Mouse (Mus musculus) cerebellum, postnatal 25 days (tissue): ENCODE measurements at regions not wholly inside any gene's neighbourhood (a gene's known extent, or its start where the extent isn't known, plus 50 kb on each side); places are given as distances from the start of the nearest gene placed in this dataset.

ENCODE experiments used
- DNase-seq, 2 experiments: peaks; one replicate each; pipeline ENCODE4 v3.0.0; 2021; ENCODE audit warnings: mixed read lengths in 2 of 2

DNA sequence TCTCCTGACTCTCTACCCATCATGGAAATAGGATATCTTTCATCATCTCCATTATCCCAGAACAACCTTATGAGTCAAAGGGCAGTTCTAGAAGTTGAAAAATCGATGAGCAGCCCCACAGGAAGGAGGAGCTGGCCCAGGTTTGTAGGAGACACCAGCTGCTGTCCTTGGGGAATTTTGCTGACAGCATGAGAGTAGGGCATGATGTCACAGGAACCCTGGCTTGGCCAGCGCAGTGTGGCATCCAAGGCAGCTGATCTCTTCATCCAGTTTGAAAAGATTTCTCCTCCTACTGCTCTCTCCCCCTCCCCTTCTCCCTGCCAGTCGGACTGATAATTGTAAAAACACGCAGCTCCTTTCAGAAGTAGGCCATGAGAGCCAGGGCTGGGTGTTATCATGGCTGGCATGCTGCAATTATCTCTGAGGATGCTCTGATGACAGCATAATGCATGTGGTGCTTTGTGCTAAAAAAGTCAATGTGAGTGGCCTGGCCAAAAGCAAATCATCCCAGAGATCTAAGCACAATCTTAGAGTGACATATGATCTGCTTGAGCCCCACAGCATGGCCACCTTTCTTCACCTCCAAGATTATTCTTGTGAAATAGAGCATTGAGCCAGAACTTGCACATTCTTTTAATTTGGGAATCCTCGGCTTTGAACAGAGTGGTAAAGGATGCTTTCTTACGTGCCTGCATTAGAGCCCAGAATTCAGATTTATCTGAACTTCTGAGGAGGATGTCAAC, 54.2 kb downstream of the Gjd2 start:
- no peak for DNase-seq

DNA sequence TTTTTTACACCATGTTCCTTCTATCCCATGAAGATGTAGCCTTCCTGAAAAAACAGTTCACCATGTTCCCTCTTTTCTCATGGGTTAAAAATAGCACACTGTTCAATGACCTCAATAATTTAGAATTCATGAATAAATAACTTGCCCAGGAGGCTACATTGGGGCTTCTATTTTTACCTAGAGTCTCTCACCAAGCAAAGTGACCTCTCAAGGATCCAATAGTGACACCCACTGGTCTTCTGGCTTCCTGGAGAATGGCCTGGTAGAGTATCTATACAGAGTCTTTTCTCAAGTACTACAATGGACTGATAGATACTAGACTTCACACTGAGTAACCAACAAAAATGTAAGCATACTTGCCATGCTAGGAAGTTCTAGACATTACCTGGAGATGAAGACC, 60.9 kb downstream of the Gjd2 start:
- no peak for DNase-seq

DNA sequence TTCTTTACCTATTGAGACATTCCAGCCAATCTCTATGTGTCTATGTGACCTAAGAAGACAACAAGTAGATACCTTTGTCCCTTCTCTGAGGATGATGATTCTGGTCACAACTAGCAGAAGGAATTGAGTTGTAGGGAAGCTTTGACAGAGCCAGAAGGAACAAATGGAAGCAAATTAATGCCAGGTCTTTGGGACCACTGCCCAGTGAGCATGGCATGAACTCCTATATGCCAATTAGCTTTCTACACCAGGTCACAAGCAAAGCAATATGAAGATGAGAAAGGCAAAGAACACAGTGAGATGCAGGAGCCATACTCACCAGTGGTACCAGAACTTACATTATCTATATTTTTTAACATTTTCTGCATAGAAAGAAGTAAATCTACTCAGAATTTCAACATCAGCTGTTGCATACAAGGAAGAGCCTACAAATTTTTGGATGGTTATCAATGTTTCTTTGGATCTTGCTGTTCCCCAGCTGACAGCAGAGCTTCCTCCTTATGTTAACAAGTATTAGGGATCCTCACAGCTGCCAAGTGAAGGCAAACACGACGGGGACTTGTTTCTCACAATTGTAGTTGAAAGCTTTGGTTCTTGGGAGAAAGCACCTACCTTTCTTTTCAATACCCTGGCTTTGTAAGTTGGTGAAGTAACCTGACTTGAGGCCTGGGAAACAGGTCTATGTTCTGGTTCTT, 64.0 kb downstream of the Gjd2 start:
- peak; percentile 39 to 63 for DNase-seq

DNA sequence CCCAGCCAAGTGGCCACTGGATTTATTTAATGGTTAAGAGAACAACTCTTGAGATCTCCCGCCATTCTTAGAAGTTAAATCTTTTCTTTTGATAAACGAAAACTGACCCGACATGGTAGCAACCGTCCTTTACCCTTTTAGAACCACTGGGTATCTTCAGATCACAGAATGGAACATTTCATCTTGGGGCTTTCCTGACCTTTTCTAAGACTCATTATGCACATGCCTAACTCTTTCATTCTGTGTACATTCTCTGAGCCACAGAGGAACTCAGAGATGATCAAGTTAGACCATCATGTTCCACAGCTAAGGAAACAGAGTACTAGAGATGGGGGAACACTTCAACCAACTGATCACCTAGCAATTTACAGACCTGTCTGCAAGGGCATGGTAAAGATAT, 81.7 kb downstream of the Gjd2 start:
- DNase-seq, result no peak

DNA sequence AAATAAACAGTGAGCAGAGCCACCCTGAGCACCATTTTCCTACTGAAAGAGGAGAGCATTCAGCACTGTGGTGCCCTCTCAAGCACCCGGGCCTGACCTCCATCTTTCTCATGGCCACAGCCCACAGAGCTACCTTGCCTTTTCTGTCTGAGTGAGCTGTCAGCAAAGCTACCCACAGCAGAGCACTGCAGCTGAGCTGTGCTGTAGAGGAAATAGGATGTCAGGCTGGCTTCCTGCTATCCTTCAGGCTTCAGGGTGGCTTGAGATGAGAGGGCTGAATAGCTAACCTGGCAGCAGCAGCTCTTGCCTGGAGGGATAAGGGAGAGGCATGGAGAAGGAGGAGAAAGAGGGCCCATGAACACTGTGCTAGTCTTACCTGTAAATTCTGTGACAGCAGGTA, 82.5 kb downstream of the Gjd2 start:
- DNase-seq, result no peak

DNA sequence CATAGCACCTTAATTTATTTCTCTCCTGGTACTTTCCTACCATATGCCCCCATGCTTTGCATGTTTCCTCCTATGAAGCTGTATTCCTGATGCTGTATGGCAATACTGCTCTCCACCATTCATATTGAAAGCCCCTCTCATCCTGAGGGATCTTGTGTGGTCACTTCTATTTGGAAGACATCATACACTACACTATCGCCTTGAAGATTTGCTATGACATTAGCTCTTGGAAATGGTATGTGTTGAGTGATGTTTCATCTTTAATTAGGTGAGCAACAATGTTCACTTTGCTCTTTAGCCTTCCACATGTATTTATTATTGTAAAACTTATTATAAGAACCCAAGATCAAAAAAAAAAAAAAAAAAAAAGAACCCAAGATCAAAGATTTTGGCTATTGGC, 81.2 kb upstream of the Arhgap11a start:
- DNase-seq, result no peak

DNA sequence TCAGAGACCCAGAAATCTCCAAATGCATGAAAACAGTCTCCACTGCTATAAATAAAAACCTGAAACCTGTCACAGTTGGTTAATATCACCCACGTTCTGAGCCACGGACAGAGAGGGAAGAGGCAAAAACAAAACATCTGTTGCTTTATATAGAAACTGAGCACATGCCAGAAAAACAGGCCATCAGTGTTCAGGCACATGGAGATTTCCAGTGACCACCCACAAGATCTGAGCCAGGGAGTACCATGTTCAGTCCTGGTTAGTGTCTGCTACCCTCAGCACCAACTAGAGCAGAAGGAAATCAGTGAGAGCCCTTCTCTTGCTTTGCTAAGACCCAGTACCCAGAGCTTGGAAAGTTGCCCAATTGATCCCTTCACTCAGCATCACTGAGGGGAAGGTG, 75.7 kb upstream of the Arhgap11a start:
- no peak for DNase-seq

DNA sequence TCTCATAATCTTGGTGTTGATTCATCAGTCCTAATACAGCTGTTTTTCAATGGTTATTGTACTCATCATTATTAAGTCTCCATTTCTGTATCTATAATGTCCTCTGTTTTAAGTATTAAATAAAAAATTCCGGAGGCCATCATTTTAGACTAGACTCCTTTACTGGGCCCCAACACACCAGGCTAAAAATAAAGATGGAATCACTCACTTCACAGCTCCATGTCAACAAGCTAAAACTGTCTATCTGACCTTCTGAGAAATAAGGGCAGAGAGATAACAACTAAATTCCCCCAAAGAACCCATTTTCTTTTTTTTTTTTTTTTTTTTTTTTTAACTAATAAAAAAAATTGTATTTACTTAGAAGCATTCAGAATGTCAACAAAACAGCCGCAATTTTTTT, 70.5 kb upstream of the Arhgap11a start:
- DNase-seq, result no peak

DNA sequence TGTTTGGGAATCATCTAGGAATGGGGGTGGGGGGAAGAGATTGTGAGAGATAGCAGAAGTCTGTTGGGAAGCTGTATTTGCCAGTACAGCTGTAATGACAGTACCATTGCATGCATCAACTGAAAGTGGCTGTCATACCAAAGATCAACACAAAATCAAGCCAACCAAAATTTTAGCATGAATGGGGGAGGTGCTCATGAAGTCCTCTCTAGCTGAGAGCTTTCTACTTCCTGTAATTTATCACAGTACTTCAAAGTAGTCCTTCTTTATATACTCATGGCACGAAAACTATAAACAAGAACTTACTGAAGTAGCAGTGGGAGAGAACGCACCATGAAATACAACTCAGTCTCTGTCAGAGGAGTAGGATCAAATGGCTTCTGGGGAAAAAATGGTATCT, 65.8 kb upstream of the Arhgap11a start:
- DNase-seq, result no peak

DNA sequence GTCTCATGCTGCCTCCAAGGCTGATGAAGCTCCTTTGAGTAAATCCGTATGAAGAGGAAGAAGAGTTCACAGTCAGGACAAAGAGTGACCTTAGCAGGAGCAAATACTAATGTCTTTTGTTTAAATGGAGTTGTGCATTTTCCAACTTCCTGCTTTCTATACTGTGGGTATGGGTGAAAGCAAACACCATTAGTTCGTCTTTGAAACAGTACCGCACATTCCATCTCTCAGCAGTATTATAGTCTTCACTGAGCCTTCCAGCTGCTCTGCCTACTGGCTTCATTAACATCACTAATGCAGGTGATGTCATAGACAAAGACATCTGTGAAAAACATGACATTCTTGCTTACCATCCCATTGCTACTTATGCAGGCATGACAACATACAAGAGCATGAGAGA, 62.7 kb upstream of the Arhgap11a start:
- no peak for DNase-seq

DNA sequence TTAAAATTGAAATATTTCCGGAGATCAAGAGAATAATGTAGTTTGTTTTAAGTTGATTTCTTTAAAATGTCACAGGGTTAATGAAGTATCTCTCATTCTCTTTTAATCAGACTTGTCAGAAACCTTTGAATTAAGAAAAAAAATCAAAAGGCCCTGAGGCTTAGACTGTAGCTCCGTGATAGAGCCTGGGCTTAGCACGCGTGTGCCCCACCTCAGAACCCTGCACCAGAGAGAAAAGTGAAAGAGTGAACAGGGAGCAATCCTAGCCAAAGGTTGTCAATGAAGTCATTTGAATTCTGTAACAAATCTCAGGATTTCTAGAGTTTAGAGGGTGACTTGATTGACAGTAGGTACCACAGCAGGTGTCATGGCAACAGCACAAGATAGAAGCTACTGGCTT, 61.0 kb upstream of the Arhgap11a start:
- DNase-seq, result no peak

DNA sequence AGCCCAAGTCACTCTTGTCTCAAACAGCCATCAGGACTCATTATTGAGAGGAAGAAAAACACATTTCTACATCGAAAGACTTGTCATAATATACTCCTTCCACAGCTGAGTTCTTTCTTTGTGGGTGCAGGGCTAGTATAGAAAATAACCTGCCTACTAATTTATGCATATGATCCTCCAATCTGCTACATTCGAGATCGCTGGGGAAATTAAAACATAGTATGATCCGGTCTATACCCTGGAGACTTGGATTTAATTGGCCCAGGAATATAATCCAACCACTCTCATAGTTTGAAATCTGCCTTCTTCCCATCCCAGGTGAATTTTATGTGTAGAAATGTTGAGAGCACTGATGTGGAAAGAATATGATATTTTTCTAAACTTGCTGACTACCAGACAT, 60.2 kb upstream of the Arhgap11a start:
- no peak for DNase-seq

DNA sequence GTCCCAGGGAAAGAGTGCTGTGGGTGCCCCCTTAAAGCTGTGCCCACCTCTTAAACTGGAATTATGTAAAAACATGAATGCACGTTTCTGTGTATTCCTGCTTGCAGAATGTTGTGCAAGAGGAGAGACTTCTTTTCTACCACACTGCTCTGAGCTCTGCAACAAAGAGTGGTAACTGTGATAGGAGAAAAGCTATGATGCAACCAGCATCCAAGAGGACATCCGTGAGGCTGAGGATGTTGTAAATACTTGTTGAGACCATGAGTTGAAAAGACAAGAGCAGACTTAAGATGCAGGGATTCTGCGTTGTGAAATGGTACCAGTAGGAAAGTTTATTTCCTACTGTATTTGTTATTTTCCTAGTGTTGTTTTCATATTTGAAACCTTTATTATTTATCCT, 56.0 kb upstream of the Arhgap11a start:
- no peak for DNase-seq

DNA sequence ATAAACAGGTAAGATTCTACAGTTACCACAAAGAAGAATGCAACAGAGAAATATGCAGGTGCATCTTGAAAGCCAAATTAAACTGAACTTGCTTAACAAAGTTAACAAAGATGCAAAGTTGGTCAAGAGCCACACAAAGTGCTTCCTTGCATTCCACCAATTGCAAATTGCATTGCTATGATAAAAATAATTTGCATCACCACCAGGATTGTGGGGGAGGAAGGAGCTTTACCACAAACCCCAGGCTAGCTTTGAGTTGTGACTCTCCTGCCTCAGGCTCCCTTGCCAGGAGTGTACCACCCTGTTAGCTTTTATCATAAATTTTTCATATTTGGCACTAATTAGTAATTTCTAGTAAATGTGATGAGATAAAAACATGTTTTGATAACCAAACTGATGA, 55.4 kb upstream of the Arhgap11a start:
- DNase-seq, result no peak

DNA sequence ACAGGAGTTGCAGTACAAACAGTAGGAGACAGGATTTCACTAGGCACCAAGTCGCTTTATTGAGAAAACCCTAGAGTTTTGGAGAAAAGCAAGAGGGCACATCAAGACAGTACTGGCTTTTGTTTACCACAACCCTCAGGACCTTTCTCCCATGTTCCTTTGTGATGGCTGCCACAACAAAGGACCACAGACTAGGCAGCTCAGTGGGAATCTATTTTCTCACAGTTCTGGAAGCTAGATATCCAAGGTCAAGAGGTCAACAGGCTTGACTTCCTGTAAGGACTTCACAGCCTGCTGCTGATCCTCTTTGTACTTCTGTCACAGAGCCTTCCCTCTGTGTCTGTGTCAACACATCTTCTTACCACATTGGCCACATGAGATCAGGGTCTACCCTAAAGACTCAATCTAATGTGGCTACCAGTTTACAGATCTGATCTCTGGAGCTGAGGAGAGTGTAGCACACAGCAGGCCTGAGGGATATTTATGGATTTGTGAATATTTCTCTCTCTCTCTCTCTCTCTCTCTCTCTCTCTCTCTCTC, 54.6 kb upstream of the Arhgap11a start:
- DNase-seq, result no peak

DNA sequence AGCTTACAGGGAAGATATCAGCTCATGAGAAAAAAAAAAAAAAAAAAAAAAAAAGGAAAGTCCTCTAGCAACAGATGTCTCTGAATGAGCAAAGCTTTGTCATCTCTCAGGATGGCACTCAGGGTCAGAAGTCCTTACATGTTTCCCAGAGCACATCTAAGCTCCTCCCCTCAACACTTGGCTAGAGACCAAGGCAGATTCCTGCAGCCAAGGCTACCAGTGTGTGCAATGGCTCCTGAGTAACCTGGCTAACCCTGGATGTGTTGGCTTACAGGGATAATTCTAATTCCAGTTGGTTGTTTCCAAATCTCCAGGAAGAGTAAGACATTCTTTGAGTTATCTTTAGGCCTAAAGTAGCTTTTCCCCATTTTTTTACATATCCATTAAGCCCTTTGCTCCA, 53.9 kb upstream of the Arhgap11a start:
- DNase-seq, result no peak

DNA sequence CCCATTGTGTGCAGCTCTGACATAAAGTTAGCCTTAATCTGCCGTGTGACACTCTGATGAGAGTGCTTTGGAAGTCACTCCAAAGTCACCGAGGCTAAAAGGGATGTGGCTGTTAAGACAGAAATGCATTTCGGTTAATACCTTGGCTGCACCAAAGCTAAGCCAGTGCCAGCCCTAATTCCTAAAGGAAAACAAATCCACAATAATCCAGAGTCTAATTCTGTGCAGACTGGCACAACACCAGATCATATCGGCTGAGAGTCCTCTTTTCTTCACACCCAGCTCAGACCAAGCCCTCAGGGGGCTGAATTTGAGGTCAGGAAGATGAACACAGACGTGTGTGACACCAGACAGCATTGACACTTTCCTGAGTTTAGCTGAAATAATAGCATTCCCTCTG, 52.0 kb upstream of the Arhgap11a start:
- DNase-seq, result peak in 1 of 2 experiments; percentile 2

DNA sequence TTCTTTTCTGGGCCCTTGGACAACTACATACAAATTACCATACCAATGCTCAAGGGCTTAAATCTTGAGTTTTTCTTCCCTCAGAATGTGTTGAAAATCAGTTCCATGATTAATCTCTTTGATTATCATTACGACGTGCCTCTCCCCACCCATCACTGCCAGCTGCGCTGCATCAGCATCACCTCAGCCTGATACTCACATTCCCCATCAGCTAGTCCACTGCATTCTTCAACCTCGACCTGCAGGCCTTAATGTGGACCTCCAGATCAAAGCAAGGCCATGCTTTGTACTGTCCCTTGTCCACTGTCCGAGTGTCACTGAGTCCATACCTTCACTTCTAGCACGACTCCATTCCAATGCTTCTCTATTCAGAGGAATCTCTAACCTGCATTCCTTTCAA, 50.3 kb upstream of the Arhgap11a start:
- no peak for DNase-seq
